Mouse (Mus musculus): ENCODE measurements around the gene Nbeal2. TPM values are rescaled to one million over a fixed set of nuclear protein-coding genes. Genes with fewer than 3 reads are reported as not detected.

The Nbeal2 gene
- total and polyA plus RNA-seq, 3 experiments: 9.3 to 17.2 TPM; not detected in 1

DNA sequence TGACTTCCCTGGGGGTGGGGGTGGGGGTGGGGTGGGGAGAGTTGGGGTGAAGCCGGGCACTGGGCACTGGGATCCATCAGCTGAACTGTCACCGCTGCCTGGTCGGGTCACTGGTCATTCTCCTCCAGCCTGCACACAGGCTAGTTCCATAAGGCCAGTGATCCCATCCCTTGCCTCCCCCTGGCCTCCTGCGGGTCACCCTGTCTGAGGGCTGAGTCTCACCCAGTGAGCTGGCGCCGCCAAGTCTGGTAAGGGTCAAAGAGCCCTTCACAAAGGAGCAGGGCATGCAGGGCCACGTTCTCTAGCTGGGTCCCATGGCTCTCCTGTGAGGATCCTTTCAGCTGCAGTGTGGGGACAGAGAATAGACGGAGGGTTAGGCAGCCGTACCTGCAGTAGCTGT lies 10.2 kb downstream of the Nbeal2 start:
- H3K27ac ChIP-seq (ENCODE audit: control insufficient read depth, low read depth, low read length): no peak overlapping the region
- H3K79me2 ChIP-seq (ENCODE audit: control insufficient read depth, insufficient read depth, low read length, poor library complexity): no peaks in the 10 kb centered on the region
- DNase-seq (ENCODE audit: low read depth, low spot score): no peak
- H3K36me3 ChIP-seq (ENCODE audit: control insufficient read depth in 1 of 2, insufficient read depth in 2 of 2, low read length in 2 of 2): no peaks in the 10 kb centered on the region
- no peaks in the 10 kb centered on the region for H3K9me3 ChIP-seq (replicated peaks; ENCODE audit: insufficient read depth, low read length)
- H3K9ac ChIP-seq (ENCODE audit: control insufficient read depth, low read depth, low read length, poor library complexity, severe bottlenecking): no peak overlapping the region
- TF ChIP-seq ZNF384 (IDR thresholded peaks at IDR 0.05; ENCODE audit: low read depth, low read length): no peak
- TF ChIP-seq USF1 (IDR thresholded peaks at IDR 0.05; ENCODE audit: low read depth, low read length): no peak
- no peak for TF ChIP-seq ZMIZ1 (IDR thresholded peaks at IDR 0.05; ENCODE audit: low read depth, low read length)
- no peak for TF ChIP-seq RAD21 (IDR thresholded peaks at IDR 0.05; ENCODE audit: low read depth, low read length)
- no peak for TF ChIP-seq ETS1 (IDR thresholded peaks at IDR 0.05; ENCODE audit: low read depth, low read length)
- no peak for TF ChIP-seq MYC (IDR thresholded peaks at IDR 0.05; ENCODE audit: low read depth, low read length)
- no peak for TF ChIP-seq MXI1 (IDR thresholded peaks at IDR 0.05; ENCODE audit: low read depth, low read length)
- TF ChIP-seq RCOR1 (IDR thresholded peaks at IDR 0.05; ENCODE audit: low read depth, low read length): no peak
- TF ChIP-seq ELF1 (IDR thresholded peaks at IDR 0.05; ENCODE audit: low read depth, low read length): no peak
- no peak for TF ChIP-seq MAFK (IDR thresholded peaks at IDR 0.05; ENCODE audit: borderline replicate concordance, low read depth, low read length)
- no peak for TF ChIP-seq GATA1 (IDR thresholded peaks at IDR 0.05; ENCODE audit: low read depth, low read length)
- TF ChIP-seq BHLHE40 (IDR thresholded peaks at IDR 0.05; ENCODE audit: borderline replicate concordance, low read depth, low read length): no peak
- no peak for TF ChIP-seq MAZ (IDR thresholded peaks at IDR 0.05; ENCODE audit: low read depth, low read length)
- TF ChIP-seq CHD1 (IDR thresholded peaks at IDR 0.05; ENCODE audit: low read depth, low read length): no peak
- TF ChIP-seq SMC3 (IDR thresholded peaks at IDR 0.05; ENCODE audit: low read depth, low read length): no peak
- no peak for TF ChIP-seq MYB (IDR thresholded peaks at IDR 0.05; ENCODE audit: low read depth, low read length)
- no peak for TF ChIP-seq MAX (IDR thresholded peaks at IDR 0.05; ENCODE audit: low read length)
- TF ChIP-seq CHD2 (IDR thresholded peaks at IDR 0.05; ENCODE audit: low read length): no peak
- TF ChIP-seq POLR2A (IDR thresholded peaks at IDR 0.05; ENCODE audit: control insufficient read depth in 1 of 2, insufficient read depth in 1 of 2, low read depth in 1 of 2, low read length in 2 of 2, poor library complexity in 1 of 2): no peak
- no peak for TF ChIP-seq NRF1 (IDR thresholded peaks at IDR 0.05; ENCODE audit: insufficient read depth, low read depth, low read length, poor library complexity, severe bottlenecking)
- H3K27me3 ChIP-seq (ENCODE audit: control insufficient read depth in 1 of 2, insufficient read depth in 2 of 2, low read length in 2 of 2): no peaks in the 10 kb centered on the region
- H3K4me1 ChIP-seq (ENCODE audit: control insufficient read depth in 1 of 2, insufficient read depth in 2 of 2, low read length in 2 of 2): no peaks in the 10 kb centered on the region; a peak in 1 of 4 replicates
- H3K4me3 ChIP-seq (ENCODE audit: control insufficient read depth in 1 of 2, insufficient read depth in 1 of 2, low read depth in 2 of 2, low read length in 2 of 2): no peak overlapping the region

DNA sequence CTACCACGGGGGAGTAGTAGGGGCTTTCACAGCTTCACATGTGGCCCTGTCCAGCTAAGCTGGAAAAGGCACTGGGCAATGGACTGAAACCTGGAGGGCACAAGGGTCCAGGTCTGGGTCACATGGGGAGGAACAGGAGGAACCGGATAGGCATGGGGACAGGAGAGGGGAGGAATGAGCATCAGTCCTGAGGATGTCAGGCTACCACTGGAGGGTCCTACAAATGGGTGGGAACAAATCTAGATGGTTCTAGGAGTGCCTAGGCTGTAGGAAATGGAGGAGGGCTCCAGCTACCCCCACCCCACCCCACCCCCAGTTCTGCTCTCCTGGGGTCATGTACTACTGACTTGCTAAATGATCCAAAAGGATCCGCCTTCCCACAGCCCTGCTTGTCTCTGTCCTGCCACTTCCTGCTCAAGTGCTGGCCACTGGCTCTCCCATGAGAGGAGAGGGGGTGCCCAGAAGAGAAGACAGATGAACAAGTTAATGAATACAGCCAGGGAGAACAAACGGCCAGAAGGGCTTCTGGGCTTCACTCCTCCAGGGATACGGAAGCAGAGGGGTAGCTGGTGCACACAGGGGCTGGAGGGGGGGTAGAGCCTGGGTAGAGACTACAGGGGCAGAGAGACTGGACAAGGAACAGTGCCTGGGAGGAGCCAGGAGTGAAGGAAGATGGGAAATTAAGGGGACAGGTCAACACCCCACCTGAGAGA lies 11.0 kb downstream of the Nbeal2 start:
- TF ChIP-seq UBTF (IDR thresholded peaks at IDR 0.05; ENCODE audit: borderline replicate concordance, insufficient read depth, low read depth, low read length): no peak
- no peak for TF ChIP-seq POLR2A (IDR thresholded peaks at IDR 0.05; ENCODE audit: control insufficient read depth in 1 of 2, insufficient read depth in 1 of 2, low read depth in 1 of 2, low read length in 2 of 2, poor library complexity in 1 of 2)
- TF ChIP-seq TAL1 (IDR thresholded peaks at IDR 0.05; ENCODE audit: low read length): no peak
- H3K36me3 ChIP-seq (ENCODE audit: control insufficient read depth in 1 of 2, insufficient read depth in 2 of 2, low read length in 2 of 2): no peaks in the 10 kb centered on the region

More for the DNA sequence above, 11.0 kb downstream of the Nbeal2 start:
- Histone ChIP-seq H3K27me3 (ENCODE audit: control insufficient read depth in 1 of 2, insufficient read depth in 2 of 2, low read length in 2 of 2) (no peaks in the 10 kb centered on the region), H3K4me1 (ENCODE audit: control insufficient read depth in 1 of 2, insufficient read depth in 2 of 2, low read length in 2 of 2) (no peaks in the 10 kb centered on the region; a peak in 1 of 4 replicates), H3K79me2 (ENCODE audit: control insufficient read depth, insufficient read depth, low read length, poor library complexity) (no peaks in the 10 kb centered on the region), H3K9me3 (replicated peaks; ENCODE audit: insufficient read depth, low read length) (no peaks in the 10 kb centered on the region), H3K9ac (ENCODE audit: control insufficient read depth, low read depth, low read length, poor library complexity, severe bottlenecking) (no peak overlapping the region), H3K27ac (ENCODE audit: control insufficient read depth, low read depth, low read length) (no peak overlapping the region), H3K4me3 (ENCODE audit: control insufficient read depth in 1 of 2, insufficient read depth in 1 of 2, low read depth in 2 of 2, low read length in 2 of 2) (no peak overlapping the region)
- DNase-seq (ENCODE audit: low read depth, low spot score): no peak
